Mouse (Mus musculus): ENCODE data around the gene Ufsp1.

GRCm38 (mm10) chr5:137337190-137337589, 42.8 kb downstream of the Ufsp1 start:
- TF ChIP-seq CTCF (IDR thresholded peaks at IDR 0.05; ENCODE audit: borderline replicate concordance, insufficient read depth, low read length) = no peak
- no peak for TF ChIP-seq POLR2A (IDR thresholded peaks at IDR 0.05; ENCODE audit: low read depth, low read length)

All from embryonic fibroblast, embryonic 13.5 days (primary cell).